Mouse (Mus musculus): ENCODE results near the gene Grip1. TPM values are rescaled to one million over a fixed set of nuclear protein-coding genes. Genes with fewer than 3 reads are reported as not detected.

Gene Grip1
- 1.0 and 1.2 TPM in 2 replicates for polyA plus RNA-seq (2012; rRNA removed)

GRCm38 (mm10) chr10:119453431-119454105 lies at the start of gene Grip1:
Grip1 (plus strand) TSS chr10:119453830.

GRCm38 (mm10) chr10:120112507-120113396 lies 659.1 kb downstream of the Grip1 start, which contains the start of gene Helb:
Helb (minus strand) TSS chr10:120112987.

Other genes with a start within 250 kb of the Grip1 start
- gene Cand1, start 213.8 kb upstream of the Grip1 start, polyA plus RNA-seq (2012; rRNA removed): 35.0 and 45.4 TPM in 2 replicates

All from ovary, adult 2 months (tissue).